Mouse (Mus musculus) testis, adult 2 months (tissue): ENCODE data around the gene Rtp1. TPM values are rescaled to one million over a fixed set of nuclear protein-coding genes. Genes with fewer than 3 reads are reported as not detected.
A peak's percentile ranks its signal among the peaks of the same experiment; 100 is the strongest.

ENCODE experiments used
- H3K27ac ChIP-seq: fragments of 200-500 bp; 2 replicates; pipeline ENCODE4 v1.5.1; 2012; ENCODE audit warnings: low read depth, low read length; ENCODE audit not compliant: control insufficient read depth, insufficient read depth
- H3K27me3 ChIP-seq: fragments of 200-500 bp; 2 replicates; pipeline ENCODE4 v1.6.1; 2012; ENCODE audit warnings: mild to moderate bottlenecking, low read length, moderate library complexity; ENCODE audit not compliant: control insufficient read depth, insufficient read depth
- H3K36me3 ChIP-seq: fragments of 200-500 bp; 2 replicates; pipeline ENCODE4 v1.6.1; 2012; ENCODE audit warnings: mild to moderate bottlenecking, low read length; ENCODE audit not compliant: control insufficient read depth, insufficient read depth
- H3K4me1 ChIP-seq: fragments of 200-500 bp; 2 replicates; pipeline ENCODE4 v1.6.1; 2012; ENCODE audit warnings: low read length; ENCODE audit not compliant: control insufficient read depth, insufficient read depth
- H3K4me3 ChIP-seq: fragments of 200-500 bp; 2 replicates; pipeline ENCODE4 v1.5.1; 2012; ENCODE audit warnings: low read depth, mild to moderate bottlenecking, low read length, moderate library complexity, mixed read lengths; ENCODE audit not compliant: control insufficient read depth
- CTCF ChIP-seq: fragments of 200-500 bp; IDR thresholded peaks from 2 replicates; pipeline ENCODE4 v1.5.1; 2012; ENCODE audit warnings: low read depth, mild to moderate bottlenecking, inconsistent platforms, low read length, moderate library complexity; ENCODE audit not compliant: control insufficient read depth, insufficient read depth, insufficient replicate concordance
- POLR2A ChIP-seq: fragments of 200-500 bp; IDR thresholded peaks from 2 replicates; pipeline ENCODE4 v1.6.1; 2012; ENCODE audit warnings: low read depth, mild to moderate bottlenecking, inconsistent platforms, low read length, moderate library complexity; ENCODE audit not compliant: control insufficient read depth
- polyA plus RNA-seq: library from polyadenylated mRNA; depleted of rRNA; stranded (reverse); fragments of >200 nt; gene quantifications from 2 replicates; pipeline ENCODE4 v1.2.3, GENCODE M21; 2012

The Rtp1 gene
- polyA plus RNA-seq, 1 experiment, result 0.41 TPM

DNA sequence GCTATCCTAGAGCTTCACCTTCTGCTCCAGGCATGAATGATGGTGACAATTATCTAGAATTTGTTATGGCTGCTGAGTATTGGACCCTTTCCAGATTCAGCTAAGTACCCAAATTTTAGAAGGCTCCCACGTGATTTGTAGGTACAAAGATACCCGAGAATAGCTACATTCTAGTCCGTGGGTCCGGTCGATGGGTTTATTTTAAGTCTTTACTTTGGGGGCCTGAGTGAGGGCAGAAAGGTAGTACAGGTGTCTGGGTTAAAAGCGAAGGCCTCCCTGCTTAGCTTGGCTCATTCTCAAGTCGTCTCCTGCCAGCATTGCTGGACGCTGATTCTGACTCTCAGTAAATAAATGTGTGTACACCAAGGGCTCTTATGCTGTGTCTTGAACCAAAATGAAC is 1.1 kb downstream of the Rtp1 start:
- H3K27ac ChIP-seq, result no peak overlapping the region
- H3K27me3 ChIP-seq, result no peaks in the 10 kb centered on the region
- TF ChIP-seq CTCF (no peak), POLR2A (no peak)
- no peaks in the 10 kb centered on the region for H3K36me3 ChIP-seq
- no peak overlapping the region for H3K4me3 ChIP-seq
- H3K4me1 ChIP-seq, result peaks cover 5% of the 10 kb centered on the region

GRCm38 (mm10) chr16:23437404-23438166 is 8.7 kb downstream of the Rtp1 start:
- peak; percentile 11; the same call in 1 of the 2 replicates for TF ChIP-seq CTCF
- no peak for TF ChIP-seq POLR2A
- H3K27ac ChIP-seq, result no peak overlapping the region

DNA sequence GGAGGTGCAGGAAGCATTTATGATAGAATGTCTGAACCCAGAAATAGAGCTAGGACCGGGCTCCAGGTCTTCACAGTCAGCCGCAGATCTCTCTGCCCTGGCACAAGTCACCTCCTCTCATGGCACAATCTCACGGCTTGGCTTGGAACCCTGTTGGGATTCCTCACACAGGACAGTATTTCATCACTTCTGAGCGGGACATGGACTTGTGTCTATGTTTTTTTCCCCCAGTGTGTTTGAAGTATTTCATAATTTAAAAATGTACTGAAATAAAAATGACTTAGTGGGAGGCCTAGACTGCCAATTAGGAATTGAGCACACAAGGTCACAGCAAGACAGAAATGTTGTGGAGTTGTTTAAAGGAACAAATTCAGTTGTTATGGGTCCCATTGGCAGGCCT is 15.3 kb downstream of the Rtp1 start:
- H3K27me3 ChIP-seq, result no peaks in the 10 kb centered on the region
- TF ChIP-seq POLR2A, result no peak
- no peak overlapping the region for H3K4me3 ChIP-seq
- H3K27ac ChIP-seq, result no peak overlapping the region
- H3K36me3 ChIP-seq, result no peaks in the 10 kb centered on the region
- H3K4me1 ChIP-seq, result no peaks in the 10 kb centered on the region

More at GRCm38 (mm10) chr16:23437404-23438166, 8.7 kb downstream of the Rtp1 start:
- no peak overlapping the region for H3K4me3 ChIP-seq
- no peaks in the 10 kb centered on the region for H3K4me1 ChIP-seq
- H3K27me3 ChIP-seq, result no peaks in the 10 kb centered on the region
- no peaks in the 10 kb centered on the region for H3K36me3 ChIP-seq

GRCm38 (mm10) chr16:23449946-23450345 is 21.0 kb downstream of the Rtp1 start:
- Histone ChIP-seq H3K36me3 (no peaks in the 10 kb centered on the region), H3K4me1 (no peaks in the 10 kb centered on the region), H3K27me3 (no peaks in the 10 kb centered on the region), H3K27ac (no peak overlapping the region), H3K4me3 (no peak overlapping the region)
- TF ChIP-seq POLR2A (no peak), CTCF (no peak)

DNA sequence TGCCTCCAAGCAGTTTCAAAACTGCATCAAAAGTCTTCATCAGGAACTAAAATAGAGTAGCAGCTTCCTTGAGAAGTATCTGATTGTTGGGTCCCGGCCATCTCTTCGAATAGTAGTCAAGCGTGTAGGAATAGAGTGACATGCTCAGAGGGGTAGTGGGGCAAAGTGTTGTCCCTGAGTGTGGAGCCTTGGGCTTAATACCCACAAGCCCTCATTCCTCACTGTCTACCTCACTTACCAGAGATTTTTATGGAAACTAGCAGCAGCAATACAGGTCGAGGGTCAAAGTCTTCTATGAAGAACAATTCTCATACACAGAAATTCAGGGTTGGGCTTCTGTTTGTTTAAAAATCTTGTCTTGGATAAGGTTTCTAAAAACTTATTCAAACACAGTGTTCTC is 21.9 kb downstream of the Rtp1 start:
- TF ChIP-seq CTCF, result no peak
- no peak for TF ChIP-seq POLR2A
- Histone ChIP-seq H3K4me1 (no peaks in the 10 kb centered on the region), H3K27me3 (no peaks in the 10 kb centered on the region), H3K4me3 (no peak overlapping the region), H3K36me3 (no peaks in the 10 kb centered on the region), H3K27ac (no peak overlapping the region)

DNA sequence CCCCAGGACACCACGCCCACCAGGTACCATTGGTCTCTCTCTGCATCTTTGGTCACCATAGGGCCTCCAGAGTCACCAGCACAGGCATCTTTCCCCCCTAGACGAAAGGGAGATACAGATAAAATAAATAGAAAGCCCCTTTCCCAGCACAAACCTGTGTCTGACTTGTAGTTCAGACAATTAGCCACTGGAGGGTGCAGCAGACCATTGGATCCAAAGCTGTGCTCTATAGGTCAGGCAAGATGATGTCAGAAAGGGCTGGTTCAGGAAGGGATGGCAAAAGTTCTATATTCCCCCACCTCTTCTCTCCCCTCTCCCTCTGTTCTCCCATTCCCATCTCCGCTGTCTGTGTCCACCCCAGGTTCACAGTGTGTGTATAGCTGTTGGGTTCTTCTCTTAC is 23.5 kb downstream of the Rtp1 start:
- TF ChIP-seq POLR2A, result no peak
- no peak for TF ChIP-seq CTCF
- Histone ChIP-seq H3K4me1 (no peaks in the 10 kb centered on the region), H3K36me3 (no peaks in the 10 kb centered on the region), H3K27ac (no peak overlapping the region), H3K27me3 (no peaks in the 10 kb centered on the region), H3K4me3 (no peak overlapping the region)

- Histone ChIP-seq H3K4me1 (no peaks in the 10 kb centered on the region), H3K4me3 (no peak overlapping the region), H3K36me3 (no peaks in the 10 kb centered on the region), H3K27me3 (no peaks in the 10 kb centered on the region), H3K27ac (no peak overlapping the region)
- TF ChIP-seq POLR2A (no peak), CTCF (no peak)
These were observed 25.4 kb downstream of the Rtp1 start for GRCm38 (mm10) chr16:23454376-23454775.
